Mouse (Mus musculus): ENCODE measurements at regions not wholly inside any gene's neighbourhood (a gene's known extent, or its start where the extent isn't known, plus 50 kb on each side); places are given as distances from the start of the nearest gene placed in this dataset.
"Not testable (repeated sequence)": the region's sequence is repeated elsewhere in the genome, so short reads cannot be mapped to it uniquely, and the experiment has no call there.

DNA sequence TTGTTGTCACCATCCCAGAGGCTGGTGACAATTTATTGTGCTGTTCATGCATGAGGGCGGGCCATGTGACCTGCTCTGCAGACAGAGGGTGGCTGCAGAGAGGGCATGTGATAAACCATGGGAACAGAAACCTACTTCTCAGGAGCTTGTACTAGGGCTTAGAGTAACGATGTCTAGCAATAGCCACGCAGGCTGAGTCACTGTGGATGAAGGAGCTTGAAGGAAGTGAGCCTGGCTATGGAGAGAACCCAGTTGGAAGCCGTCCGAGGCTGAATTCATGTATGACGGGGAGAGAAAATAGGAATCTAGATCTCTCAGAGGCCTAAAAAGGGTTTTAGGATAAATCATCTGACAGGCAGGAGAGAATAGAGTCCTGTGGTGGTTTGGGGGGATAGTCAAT is 988.0 kb downstream of the 4930447A16Rik start:
- Histone ChIP-seq H3K4me3 (no peak overlapping the region), H3K4me1 (no peaks in the 10 kb centered on the region), H3K36me3 (no peaks in the 10 kb centered on the region), H3K9me3 (replicated peaks) (no peaks in the 10 kb centered on the region), H3K27ac (replicated peaks) (no peak overlapping the region), H3K27me3 (ENCODE audit: low read depth, poor library complexity, severe bottlenecking) (no peaks in the 10 kb centered on the region)
- no peak for DNase-seq (ENCODE audit: low spot score)
- WGBS = 90% methylated on average over 6 of the region's 6 CpGs

DNA sequence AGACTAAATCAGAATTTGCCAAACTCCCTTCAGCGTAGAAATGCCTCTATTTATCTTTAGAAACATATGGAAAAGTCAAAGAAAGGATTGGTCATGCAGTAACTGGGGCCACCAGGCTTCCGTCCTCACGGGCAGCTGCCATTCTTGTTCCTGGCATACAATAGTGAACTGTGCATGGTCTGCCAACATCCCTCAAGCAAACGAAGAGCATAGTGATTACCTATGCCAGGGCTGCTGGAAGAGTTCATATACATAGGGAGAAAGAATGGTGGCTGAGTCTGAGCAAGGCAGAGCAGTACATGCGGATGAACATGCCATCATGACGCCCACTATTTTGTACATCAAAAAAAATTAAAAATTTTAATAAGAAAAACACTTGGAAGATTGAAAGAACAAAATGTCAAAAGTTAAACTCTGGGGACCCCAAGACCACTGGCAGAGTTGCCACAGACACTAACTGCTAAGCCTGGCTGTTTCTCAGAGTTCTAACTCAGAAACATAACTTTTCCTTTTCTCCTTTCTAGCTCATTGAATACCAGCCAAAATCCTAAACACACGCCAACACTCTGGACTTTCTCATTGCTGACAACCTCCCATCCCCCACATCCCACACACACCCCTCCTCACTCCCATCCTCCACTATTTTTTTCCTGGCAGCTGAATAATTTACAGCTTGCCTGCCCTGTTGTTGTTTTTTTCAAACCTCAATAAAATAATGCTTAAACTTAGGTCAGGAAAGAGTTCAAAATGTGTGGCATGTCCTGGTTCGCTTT is 989.1 kb downstream of the 4930447A16Rik start:
- peak; percentile 7 for DNase-seq (ENCODE audit: low spot score)
- Histone ChIP-seq H3K4me3 (no peak overlapping the region), H3K4me1 (no peaks in the 10 kb centered on the region), H3K9me3 (replicated peaks) (no peaks in the 10 kb centered on the region), H3K27ac (replicated peaks) (no peak overlapping the region), H3K36me3 (no peaks in the 10 kb centered on the region), H3K27me3 (ENCODE audit: low read depth, poor library complexity, severe bottlenecking) (no peaks in the 10 kb centered on the region)
- WGBS = 87% methylated on average over 8 of the region's 8 CpGs

DNA sequence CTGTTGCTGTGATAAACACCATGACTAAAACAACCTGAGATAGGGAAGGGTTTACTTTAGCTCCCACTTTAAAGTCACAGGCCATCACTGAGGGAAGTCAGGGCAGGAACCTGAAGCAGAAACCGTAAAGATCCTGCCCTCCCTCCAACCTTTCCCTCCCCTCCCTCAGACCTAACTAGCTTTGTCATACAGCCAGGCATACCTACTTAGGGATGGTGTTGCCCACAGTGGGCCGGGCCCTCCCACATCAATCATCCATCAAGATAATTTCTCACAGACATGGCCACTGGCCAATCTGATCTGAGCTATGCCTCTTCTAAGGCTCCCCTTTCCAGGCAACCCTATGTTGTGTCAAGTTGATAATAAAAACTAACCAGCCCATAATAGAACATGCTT is 989.7 kb downstream of the 4930447A16Rik start:
- no peak for DNase-seq (ENCODE audit: low spot score)
- no peaks in the 10 kb centered on the region for H3K9me3 ChIP-seq (replicated peaks)
- H3K4me1 ChIP-seq = no peaks in the 10 kb centered on the region
- 82% methylated on average over 2 of the region's 2 CpGs for WGBS
- no peaks in the 10 kb centered on the region for H3K36me3 ChIP-seq
- no peak overlapping the region for H3K27ac ChIP-seq (replicated peaks)
- no peak overlapping the region for H3K4me3 ChIP-seq
- H3K27me3 ChIP-seq (ENCODE audit: low read depth, poor library complexity, severe bottlenecking) = no peaks in the 10 kb centered on the region

DNA sequence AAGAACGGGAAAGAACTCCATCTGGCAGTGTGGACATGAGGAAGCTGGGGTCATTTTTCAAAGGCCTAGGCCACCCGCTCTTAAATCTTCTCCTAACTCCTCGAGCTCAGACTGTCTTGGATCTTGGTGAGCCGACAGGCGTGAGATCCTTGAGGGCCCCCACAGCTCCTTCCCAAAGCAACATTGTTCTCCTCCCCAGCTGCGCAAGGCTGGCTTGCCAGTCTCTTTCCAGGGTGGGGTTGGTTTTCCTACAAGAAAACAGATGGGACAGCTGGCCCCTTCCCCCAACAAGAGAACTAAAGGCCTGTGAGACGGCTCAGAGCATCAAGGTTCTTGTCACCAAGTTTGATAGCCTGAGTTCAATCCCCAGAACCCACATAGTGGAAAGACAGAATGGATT is 994.3 kb downstream of the 4930447A16Rik start:
- Histone ChIP-seq H3K9me3 (replicated peaks) (no peaks in the 10 kb centered on the region), H3K27ac (replicated peaks) (no peak overlapping the region), H3K36me3 (no peaks in the 10 kb centered on the region), H3K4me3 (no peak overlapping the region), H3K4me1 (peaks cover 7% of the 10 kb centered on the region; the same call in 1 of the 2 replicates), H3K27me3 (ENCODE audit: low read depth, poor library complexity, severe bottlenecking) (no peaks in the 10 kb centered on the region)
- 81% methylated on average over 7 of the region's 7 CpGs for WGBS
- DNase-seq (ENCODE audit: low spot score) = peak; percentile 10

DNA sequence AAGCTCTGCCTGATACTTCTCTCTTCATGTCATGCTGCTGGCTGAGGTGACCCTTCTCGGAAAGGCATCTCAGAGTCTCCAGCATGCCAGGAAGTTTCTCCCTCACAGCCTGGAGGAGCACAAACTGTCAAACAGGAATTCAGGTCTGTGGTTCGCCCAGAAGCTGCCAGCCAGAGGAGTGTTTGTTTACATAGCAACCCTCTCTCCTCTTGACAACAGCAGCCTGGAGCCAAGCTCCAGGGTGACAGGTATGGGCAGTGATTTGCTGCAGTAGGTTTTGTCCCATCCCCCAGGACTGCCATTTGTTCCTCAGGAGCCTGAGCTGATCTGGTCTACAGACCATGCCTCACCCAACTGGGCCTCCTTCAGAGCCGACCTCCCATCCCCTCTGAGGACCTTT is 995.4 kb downstream of the 4930447A16Rik start:
- peak; percentile 11 for DNase-seq (ENCODE audit: low spot score)
- Histone ChIP-seq H3K4me1 (peaks cover 7% of the 10 kb centered on the region; the same call in 1 of the 2 replicates), H3K36me3 (no peaks in the 10 kb centered on the region), H3K4me3 (no peak overlapping the region), H3K27me3 (ENCODE audit: low read depth, poor library complexity, severe bottlenecking) (no peaks in the 10 kb centered on the region), H3K9me3 (replicated peaks) (no peaks in the 10 kb centered on the region), H3K27ac (replicated peaks) (no peak overlapping the region)
- WGBS = 53% methylated on average over 3 of the region's 3 CpGs

DNA sequence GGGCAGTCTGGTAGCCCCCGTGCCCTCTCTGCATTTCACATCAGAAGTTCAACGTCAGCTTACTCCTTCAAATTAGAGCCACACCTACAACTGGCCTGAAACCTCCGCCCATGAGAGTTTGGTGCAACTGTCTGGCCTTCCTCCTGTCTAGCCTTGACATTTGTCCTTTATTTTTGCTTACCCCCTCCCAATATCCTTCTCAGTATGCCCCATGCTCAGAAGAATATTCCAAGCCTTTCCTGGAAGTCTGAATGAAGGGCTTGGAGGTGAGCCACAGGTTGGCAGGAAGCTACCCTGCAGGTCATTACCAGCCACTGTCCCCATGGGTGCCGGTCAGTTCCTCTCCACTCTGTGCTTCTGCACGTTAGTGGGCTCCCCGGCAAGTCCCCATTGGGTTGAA is 997.4 kb downstream of the 4930447A16Rik start:
- Histone ChIP-seq H3K27me3 (ENCODE audit: low read depth, poor library complexity, severe bottlenecking) (no peaks in the 10 kb centered on the region), H3K4me3 (no peak overlapping the region), H3K4me1 (peaks cover 7% of the 10 kb centered on the region; the same call in 1 of the 2 replicates), H3K27ac (replicated peaks) (no peak overlapping the region), H3K36me3 (no peaks in the 10 kb centered on the region), H3K9me3 (replicated peaks) (no peaks in the 10 kb centered on the region)
- WGBS = 83% methylated on average over 6 of the region's 6 CpGs
- peak; percentile 9 for DNase-seq (ENCODE audit: low spot score)

DNA sequence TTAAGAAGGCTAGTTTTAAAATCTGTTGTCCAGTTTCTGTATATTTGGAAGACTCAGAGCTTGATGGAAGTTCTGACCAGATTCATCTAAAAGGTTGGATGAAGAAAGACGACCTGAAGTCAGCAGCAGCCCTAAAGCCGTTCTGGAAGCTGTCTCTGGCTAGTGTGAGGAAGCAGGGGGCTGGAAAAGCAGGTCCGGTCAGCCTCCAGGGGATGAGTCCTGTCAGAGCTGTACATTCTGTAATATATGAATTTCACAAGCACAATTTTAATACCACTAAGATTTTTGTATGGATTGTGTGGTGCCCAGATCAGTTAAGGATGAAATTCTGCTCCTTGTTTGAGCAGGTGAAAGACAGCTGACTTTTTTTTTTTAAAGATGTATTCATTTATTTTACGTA is 1000.2 kb downstream of the 4930447A16Rik start:
- Histone ChIP-seq H3K9me3 (replicated peaks) (no peaks in the 10 kb centered on the region), H3K4me1 (peaks cover 6% of the 10 kb centered on the region; the same call in 1 of the 2 replicates), H3K4me3 (no peak overlapping the region), H3K27ac (replicated peaks) (no peak overlapping the region), H3K27me3 (ENCODE audit: low read depth, poor library complexity, severe bottlenecking) (no peaks in the 10 kb centered on the region), H3K36me3 (no peaks in the 10 kb centered on the region)
- 80% methylated on average over 4 of the region's 4 CpGs for WGBS
- no peak for DNase-seq (ENCODE audit: low spot score)

DNA sequence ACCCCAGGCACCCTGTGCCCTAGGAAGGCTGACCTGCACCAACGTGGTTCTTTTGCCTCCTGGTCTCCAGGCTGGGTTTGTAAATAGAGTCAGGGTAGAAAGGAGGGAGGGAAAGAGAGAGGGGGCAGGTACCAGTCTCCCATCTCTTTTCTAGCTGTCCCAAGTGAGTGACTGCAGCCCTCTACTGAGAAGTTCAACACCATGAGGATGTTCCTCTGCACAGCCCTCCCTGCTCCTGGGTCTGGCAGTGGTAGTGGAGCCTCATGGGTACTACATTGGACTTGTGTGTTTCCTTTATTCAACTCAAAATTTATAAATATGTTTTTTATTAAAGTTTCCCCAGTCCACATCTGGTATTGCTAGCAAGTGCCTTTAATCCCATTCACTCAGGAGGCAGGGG is 1002.6 kb downstream of the 4930447A16Rik start:
- Histone ChIP-seq H3K27me3 (ENCODE audit: low read depth, poor library complexity, severe bottlenecking) (no peaks in the 10 kb centered on the region), H3K4me3 (no peak overlapping the region), H3K9me3 (replicated peaks) (no peaks in the 10 kb centered on the region), H3K27ac (replicated peaks) (no peak overlapping the region), H3K36me3 (no peaks in the 10 kb centered on the region), H3K4me1 (no peaks in the 10 kb centered on the region)
- no peak for DNase-seq (ENCODE audit: low spot score)
- WGBS = 68% methylated on average over 1 of the region's 1 CpGs

DNA sequence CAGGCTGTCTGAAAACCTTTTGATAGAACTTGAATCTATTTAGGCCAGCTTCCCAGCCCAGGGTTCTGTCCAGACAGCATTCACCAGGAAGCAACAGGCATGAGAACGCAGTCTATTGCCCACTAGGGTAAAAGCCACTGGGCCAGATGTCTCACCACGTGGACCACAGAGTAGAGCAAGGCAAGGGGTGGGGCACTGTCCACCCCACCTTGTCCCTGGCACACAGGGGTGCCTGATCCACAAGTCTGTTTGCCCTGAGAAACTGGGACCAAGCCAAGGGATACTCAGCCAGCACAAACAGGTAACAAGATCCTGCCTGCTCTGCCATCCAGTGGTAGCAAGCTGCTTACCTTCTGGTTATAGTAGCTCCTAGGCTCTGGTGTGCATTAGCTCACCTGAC is 1006.3 kb downstream of the 4930447A16Rik start:
- Histone ChIP-seq H3K27ac (replicated peaks) (no peak overlapping the region), H3K9me3 (replicated peaks) (peaks cover 16% of the 10 kb centered on the region), H3K4me1 (no peaks in the 10 kb centered on the region), H3K4me3 (no peak overlapping the region), H3K27me3 (ENCODE audit: low read depth, poor library complexity, severe bottlenecking) (no peaks in the 10 kb centered on the region), H3K36me3 (no peaks in the 10 kb centered on the region)
- no peak for DNase-seq (ENCODE audit: low spot score)
- 79% methylated on average over 2 of the region's 2 CpGs for WGBS

DNA sequence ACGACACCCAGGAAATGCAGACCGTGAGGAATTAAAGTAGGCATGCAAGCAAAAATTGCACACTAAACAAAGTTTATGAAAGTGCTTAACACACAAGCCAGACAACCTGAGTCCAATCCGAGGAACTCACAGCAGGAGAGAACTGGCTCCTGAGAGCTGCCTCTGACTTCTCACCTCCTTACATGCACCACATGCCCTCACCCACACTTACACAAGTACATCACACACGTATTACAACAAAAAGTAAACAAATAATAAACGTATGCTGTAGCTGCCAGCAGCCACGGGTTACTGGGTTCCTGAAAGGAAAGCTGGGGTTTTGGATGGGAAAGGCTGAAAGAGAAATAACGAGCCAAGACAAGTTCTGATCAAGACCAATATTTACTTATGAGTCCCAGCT is 1008.0 kb downstream of the 4930447A16Rik start:
- no peaks in the 10 kb centered on the region for H3K27me3 ChIP-seq (ENCODE audit: low read depth, poor library complexity, severe bottlenecking)
- no peaks in the 10 kb centered on the region for H3K36me3 ChIP-seq
- H3K9me3 ChIP-seq (replicated peaks) = peaks cover 16% of the 10 kb centered on the region
- no peak overlapping the region for H3K4me3 ChIP-seq
- no peak overlapping the region for H3K27ac ChIP-seq (replicated peaks)
- H3K4me1 ChIP-seq = no peaks in the 10 kb centered on the region
- no peak for DNase-seq (ENCODE audit: low spot score)
- WGBS = 91% methylated on average over 7 of the region's 7 CpGs

DNA sequence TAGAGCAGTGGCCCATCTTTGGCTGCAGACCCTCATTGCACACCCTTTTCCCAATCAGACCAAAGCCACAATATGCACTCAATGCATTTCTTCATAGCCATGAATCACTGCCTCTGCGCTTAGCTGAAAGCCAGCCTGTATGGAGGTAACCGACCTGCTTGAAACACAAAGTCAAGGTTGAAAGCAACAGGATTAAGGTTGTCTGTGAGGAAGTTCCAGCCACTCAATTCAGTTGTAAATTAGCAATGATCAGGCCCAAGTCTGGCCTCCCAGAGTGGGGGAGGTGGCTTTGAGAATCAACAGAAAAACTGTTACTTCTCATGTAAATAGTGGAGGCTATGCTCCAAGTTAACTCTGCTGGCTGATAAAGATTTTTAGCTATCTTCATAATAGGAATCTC is 1008.9 kb downstream of the 4930447A16Rik start:
- not testable (repeated sequence) for H3K27me3 ChIP-seq (ENCODE audit: low read depth, poor library complexity, severe bottlenecking); H3K36me3 ChIP-seq; H3K27ac ChIP-seq (replicated peaks); H3K4me3 ChIP-seq; H3K4me1 ChIP-seq; DNase-seq (ENCODE audit: low spot score)
- H3K9me3 ChIP-seq (replicated peaks) = peaks cover 16% of the 10 kb centered on the region
- WGBS = 96% methylated on average over 2 of the region's 2 CpGs

Measured in midbrain, embryonic 10.5 days (tissue).